Mouse (Mus musculus) embryonic facial prominence, embryonic 13.5 days (tissue): ENCODE results near the gene C1d. TPM values are rescaled to one million over a fixed set of nuclear protein-coding genes. Genes with fewer than 3 reads are reported as not detected.
"Not testable (repeated sequence)": the region's sequence is repeated elsewhere in the genome, so short reads cannot be mapped to it uniquely, and the experiment has no call there.

Experiments used
- ATAC-seq: fragments of 200-750 bp; cut with Nextera tagmentation; 2 replicates; pipeline ENCODE4 v1.8.0; 2017; ENCODE audit warnings: low read depth; ENCODE audit not compliant: insufficient number of reproducible peaks, insufficient read depth, low FRiP score, low TSS enrichment
- H3K27ac ChIP-seq: fragments of 300-500 bp; sonication (generic); 2 replicates; pipeline ENCODE4 v1.5.1; 2015; ENCODE audit warnings: moderate library complexity, mild to moderate bottlenecking, inconsistent platforms
- H3K27me3 ChIP-seq: fragments of 300-500 bp; sonication (generic); 2 replicates; pipeline ENCODE4 v1.6.1; 2015; ENCODE audit warnings: mild to moderate bottlenecking, inconsistent platforms
- H3K36me3 ChIP-seq: fragments of 300-500 bp; sonication (generic); 2 replicates; pipeline ENCODE4 v1.6.1; 2015; ENCODE audit warnings: mild to moderate bottlenecking, inconsistent platforms
- H3K4me1 ChIP-seq: fragments of 300-500 bp; sonication (generic); 2 replicates; pipeline ENCODE4 v1.6.1; 2015; ENCODE audit warnings: inconsistent platforms
- H3K4me2 ChIP-seq: fragments of 300-500 bp; sonication (generic); 2 replicates; pipeline ENCODE4 v1.6.1; 2015; ENCODE audit warnings: moderate library complexity, mild to moderate bottlenecking, inconsistent platforms
- H3K4me3 ChIP-seq: fragments of 300-500 bp; sonication (generic); 2 replicates; pipeline ENCODE4 v1.5.1; 2015; ENCODE audit warnings: mild to moderate bottlenecking, inconsistent platforms
- H3K9ac ChIP-seq: fragments of 300-500 bp; sonication (generic); 2 replicates; pipeline ENCODE4 v1.6.1; 2015; ENCODE audit warnings: mild to moderate bottlenecking, inconsistent platforms
- H3K9me3 ChIP-seq: fragments of 300-500 bp; sonication (generic); 2 replicates; pipeline ENCODE4 v1.6.1; 2016; ENCODE audit warnings: inconsistent platforms
- WGBS: fragments of 180-500 bp; shearing (Covaris S2); methylation state at CpG from one replicate; pipeline ENCODE4 v1.1.7; 2015; ENCODE audit warnings: mixed read lengths; 5-methylcytosine and 5-hydroxymethylcytosine counted together
- polyA plus RNA-seq: library from polyadenylated mRNA; unstranded; fragments of >200 nt; fragmentation: Nextera tagmentation; extraction: Ambion mirVana; gene quantifications from 2 replicates; pipeline ENCODE4 v1.2.1, GENCODE M21; 2015

The C1d gene
- 99.4 and 108 TPM in 2 replicates for polyA plus RNA-seq

DNA sequence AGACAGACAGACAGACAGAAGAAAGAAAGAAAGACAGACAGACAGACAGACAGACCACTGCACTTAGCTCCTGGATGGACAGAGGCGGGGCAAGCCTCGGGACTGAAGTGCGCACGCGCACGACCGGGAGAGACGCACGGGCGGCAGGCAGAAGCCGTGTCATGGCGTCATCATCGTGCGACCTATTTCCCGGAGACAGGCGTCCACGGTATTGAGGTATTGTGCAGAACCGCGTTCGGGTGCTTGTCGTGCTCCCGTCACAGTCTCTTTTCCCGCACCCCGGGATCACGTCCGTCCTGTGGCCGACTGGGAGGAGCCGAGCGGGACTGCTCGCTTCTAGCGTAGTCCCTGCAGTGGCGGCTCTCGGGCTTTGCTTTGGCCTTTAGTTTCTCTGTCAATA is at the start of gene C1d:
C1d (plus strand) TSS at position 137 of the 400 bp plus-strand sequence.
- Histone ChIP-seq H3K4me3 (peak within 1 kb of the TSS; percentile 82), H3K9me3 (no peaks in the 10 kb centered on the region), H3K36me3 (no peaks in the 10 kb centered on the region), H3K27me3 (no peaks in the 10 kb centered on the region), H3K9ac (peak within 1 kb of the TSS; percentile 88), H3K27ac (peak within 1 kb of the TSS; percentile 90), H3K4me1 (peaks cover 9% of the 10 kb centered on the region), H3K4me2 (peak within 1 kb of the TSS; percentile 71)
- ATAC-seq, result peak; percentile 79
- WGBS, result 0% methylated on average over 33 of the region's 33 CpGs

DNA sequence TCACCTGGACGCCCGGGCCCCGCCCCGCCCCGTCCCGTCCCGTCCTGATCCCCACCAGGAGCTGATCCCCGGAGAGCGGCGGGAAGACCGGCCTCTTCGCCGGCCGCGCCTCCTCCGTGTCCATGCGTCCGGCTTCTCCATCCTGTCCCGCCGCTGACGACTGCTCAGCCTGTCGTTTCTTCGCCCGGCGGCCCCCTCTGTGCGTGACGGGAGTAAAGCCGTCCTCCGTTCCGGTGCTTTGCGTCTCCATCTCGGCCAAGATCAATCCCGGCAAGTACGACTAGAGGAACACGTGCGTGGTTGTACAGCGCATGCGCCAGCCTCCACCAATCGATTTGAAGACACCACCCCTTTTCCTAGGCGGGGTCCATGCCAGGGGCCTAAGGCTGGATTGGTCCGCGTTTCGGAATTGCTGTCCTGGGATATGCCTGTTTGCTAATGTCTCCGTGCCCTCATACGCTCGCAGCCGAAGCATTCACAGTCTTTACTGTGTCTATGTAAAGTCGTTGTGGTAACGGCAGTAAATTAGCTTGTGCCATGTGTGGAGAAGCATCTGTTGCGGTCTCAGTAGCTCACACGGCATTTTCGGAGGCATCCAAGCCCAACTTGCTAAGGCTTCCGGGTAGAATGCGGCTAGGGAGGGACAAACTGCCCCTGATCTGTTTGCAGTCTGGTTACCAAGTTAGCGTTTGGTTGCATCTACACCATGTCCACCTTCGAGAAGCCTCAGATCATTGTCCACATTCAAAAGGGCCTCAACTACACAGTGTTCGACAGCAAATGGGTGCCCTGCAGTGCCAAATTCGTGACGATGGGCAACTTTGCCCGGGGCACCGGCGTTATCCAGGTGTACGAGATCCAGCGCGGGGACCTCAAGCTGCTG is 45.9 kb upstream of the C1d start, which contains the start of gene Pno1:
Pno1 (minus strand) TSS at position 311 of the 883 bp plus-strand sequence.
- ATAC-seq, result peak; percentile 96
- Histone ChIP-seq H3K27me3 (no peaks in the 10 kb centered on the region), H3K4me1 (peaks cover 18% of the 10 kb centered on the region), H3K36me3 (peaks cover 20% of the 10 kb centered on the region), H3K27ac (peak within 1 kb of the TSS; percentile 78), H3K4me3 (peak within 1 kb of the TSS; percentile 72), H3K4me2 (peak within 1 kb of the TSS; percentile 78), H3K9ac (peak within 1 kb of the TSS; percentile 81), H3K9me3 (no peaks in the 10 kb centered on the region)
- under 1% methylated on average over 65 of the region's 65 CpGs for WGBS

DNA sequence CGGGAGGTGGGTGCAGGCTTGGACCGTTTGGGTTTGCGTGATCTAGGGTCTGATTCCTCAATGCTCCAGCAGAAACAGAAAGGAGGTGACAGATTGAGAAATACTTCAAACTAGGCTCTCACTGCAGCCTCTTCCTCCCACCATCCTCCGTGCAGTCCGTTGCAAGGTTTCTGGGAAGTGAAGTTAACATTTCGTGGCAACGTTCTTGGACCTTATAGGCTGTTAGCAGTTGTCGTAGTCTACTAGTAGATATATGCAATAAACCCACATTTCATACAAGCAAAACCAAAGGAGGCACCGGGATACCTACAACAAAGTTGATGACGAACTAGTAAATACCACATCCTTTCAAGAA is 45.3 kb upstream of the C1d start:
- Histone ChIP-seq H3K9ac (peak overlapping the region; percentile 81), H3K4me1 (peaks cover 18% of the 10 kb centered on the region), H3K27me3 (no peaks in the 10 kb centered on the region), H3K27ac (peak overlapping the region; percentile 78), H3K4me2 (peak overlapping the region; percentile 78), H3K9me3 (no peaks in the 10 kb centered on the region), H3K36me3 (peaks cover 17% of the 10 kb centered on the region), H3K4me3 (peak overlapping the region; percentile 72)
- 2% methylated on average over 10 of the region's 10 CpGs for WGBS
- no peak for ATAC-seq

DNA sequence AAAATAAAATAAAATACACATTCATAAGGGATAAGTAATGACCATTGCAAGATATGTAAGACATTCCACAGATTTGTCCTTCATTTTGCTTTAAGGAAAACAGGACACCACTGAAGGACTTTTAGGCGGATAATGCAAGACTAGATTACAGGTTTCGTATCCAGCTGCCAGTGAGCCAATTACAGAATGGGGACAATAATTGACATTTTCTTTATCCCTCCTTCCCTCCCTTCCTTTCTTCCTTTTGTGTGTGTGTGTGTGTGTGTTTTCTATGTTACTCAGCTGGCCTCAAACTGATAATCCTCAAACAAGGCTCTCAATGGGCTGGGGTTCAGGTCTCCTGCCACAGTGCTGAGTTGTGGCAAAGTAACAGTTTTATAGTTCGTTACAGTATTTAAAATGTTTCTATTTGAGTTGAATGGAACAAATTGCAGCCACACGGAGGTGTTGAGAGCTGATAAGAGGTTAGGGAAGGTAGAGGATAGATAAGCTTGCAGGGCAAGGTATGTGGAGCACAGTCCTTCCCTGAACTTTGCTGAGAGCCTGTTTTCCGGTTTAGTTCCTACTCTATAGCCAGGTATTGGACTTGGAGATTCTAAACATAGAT is 44.4 kb upstream of the C1d start:
- peaks cover 12% of the 10 kb centered on the region for H3K36me3 ChIP-seq
- H3K4me1 ChIP-seq, result peaks cover 18% of the 10 kb centered on the region
- no peak for ATAC-seq
- H3K27me3 ChIP-seq, result no peaks in the 10 kb centered on the region
- H3K27ac ChIP-seq, result no peak overlapping the region
- H3K9me3 ChIP-seq, result no peaks in the 10 kb centered on the region
- peak overlapping the region; percentile 72 for H3K4me3 ChIP-seq
- H3K9ac ChIP-seq, result peak overlapping the region; percentile 22; the same call in 1 of the 2 replicates
- peak overlapping the region; percentile 78 for H3K4me2 ChIP-seq
- 69% methylated on average over 5 of the region's 5 CpGs for WGBS

DNA sequence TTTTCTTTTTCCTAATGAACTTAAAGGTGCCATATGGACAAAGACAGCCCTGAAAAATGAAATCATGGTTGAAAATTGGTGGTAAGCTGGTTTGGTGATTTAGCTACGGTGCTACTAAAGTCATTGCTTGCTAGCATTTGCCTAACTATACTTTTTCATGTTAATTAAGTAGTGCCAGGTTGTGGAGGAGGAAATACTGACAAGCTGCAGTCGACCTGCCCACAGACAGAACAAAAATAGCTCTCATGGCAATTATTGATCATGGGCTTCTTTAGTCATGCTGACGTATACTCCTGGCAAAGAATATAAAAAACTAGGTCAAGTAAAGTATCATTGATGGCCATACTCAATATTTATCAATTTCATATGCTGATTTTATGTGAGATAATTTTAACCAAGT is 41.9 kb upstream of the C1d start:
- H3K9ac ChIP-seq, result no peak overlapping the region
- ATAC-seq, result no peak
- no peaks in the 10 kb centered on the region for H3K9me3 ChIP-seq
- H3K27me3 ChIP-seq, result no peaks in the 10 kb centered on the region
- H3K4me2 ChIP-seq, result no peak overlapping the region
- H3K4me1 ChIP-seq, result peaks cover 14% of the 10 kb centered on the region
- H3K4me3 ChIP-seq, result no peak overlapping the region
- no peaks in the 10 kb centered on the region for H3K36me3 ChIP-seq
- 82% methylated on average over 3 of the region's 3 CpGs for WGBS
- no peak overlapping the region for H3K27ac ChIP-seq

DNA sequence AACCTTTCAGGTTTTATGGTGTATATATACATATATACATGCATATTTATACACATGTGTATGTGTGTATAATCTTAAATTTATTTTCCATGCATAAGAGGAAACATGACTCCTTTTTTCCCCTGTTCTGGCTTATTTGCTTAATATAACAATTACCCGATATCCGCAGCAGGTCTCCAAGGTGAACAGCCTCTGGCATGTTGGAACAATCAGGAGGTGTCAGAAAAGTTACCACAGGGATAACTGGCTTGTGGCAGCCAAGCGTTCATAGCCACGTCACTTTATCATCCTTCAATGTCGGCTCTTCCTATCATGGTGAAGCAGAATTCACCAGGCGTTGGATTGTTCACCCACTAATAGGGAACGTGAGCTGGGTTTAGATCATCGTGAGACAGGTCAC is 36.3 kb upstream of the C1d start:
- H3K36me3 ChIP-seq, result peaks cover 23% of the 10 kb centered on the region
- no peaks in the 10 kb centered on the region for H3K9me3 ChIP-seq
- no peak overlapping the region for H3K4me2 ChIP-seq
- WGBS, result 94% methylated on average over 8 of the region's 8 CpGs
- no peaks in the 10 kb centered on the region for H3K4me1 ChIP-seq
- H3K27ac ChIP-seq, result no peak overlapping the region
- ATAC-seq, result no peak
- no peaks in the 10 kb centered on the region for H3K27me3 ChIP-seq
- no peak overlapping the region for H3K4me3 ChIP-seq
- no peak overlapping the region for H3K9ac ChIP-seq

DNA sequence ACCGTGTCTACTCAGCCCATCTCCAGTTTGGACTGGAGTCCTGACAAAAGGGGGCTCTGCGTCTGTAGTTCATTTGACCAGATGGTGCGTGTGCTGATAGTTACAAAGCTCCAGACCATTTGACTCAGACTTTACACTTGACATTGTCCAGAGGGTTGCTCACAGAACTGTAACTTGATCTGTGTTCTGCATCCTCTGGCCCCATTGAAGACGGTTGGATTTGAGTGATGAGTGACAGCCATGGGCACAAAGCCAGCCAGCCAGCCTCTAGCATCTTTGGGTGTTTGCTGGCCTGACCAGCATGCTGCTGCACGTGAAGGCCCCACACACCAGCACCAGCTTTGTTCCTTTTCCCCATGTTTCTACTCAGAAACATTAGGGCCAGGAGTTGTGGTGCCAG is 24.6 kb upstream of the C1d start:
- WGBS, result 67% methylated on average over 5 of the region's 5 CpGs
- H3K4me2 ChIP-seq, result no peak overlapping the region
- no peak overlapping the region for H3K27ac ChIP-seq
- H3K36me3 ChIP-seq, result peaks cover 35% of the 10 kb centered on the region
- no peaks in the 10 kb centered on the region for H3K9me3 ChIP-seq
- H3K4me1 ChIP-seq, result no peaks in the 10 kb centered on the region
- ATAC-seq, result no peak
- no peak overlapping the region for H3K4me3 ChIP-seq
- no peak overlapping the region for H3K9ac ChIP-seq
- no peaks in the 10 kb centered on the region for H3K27me3 ChIP-seq

DNA sequence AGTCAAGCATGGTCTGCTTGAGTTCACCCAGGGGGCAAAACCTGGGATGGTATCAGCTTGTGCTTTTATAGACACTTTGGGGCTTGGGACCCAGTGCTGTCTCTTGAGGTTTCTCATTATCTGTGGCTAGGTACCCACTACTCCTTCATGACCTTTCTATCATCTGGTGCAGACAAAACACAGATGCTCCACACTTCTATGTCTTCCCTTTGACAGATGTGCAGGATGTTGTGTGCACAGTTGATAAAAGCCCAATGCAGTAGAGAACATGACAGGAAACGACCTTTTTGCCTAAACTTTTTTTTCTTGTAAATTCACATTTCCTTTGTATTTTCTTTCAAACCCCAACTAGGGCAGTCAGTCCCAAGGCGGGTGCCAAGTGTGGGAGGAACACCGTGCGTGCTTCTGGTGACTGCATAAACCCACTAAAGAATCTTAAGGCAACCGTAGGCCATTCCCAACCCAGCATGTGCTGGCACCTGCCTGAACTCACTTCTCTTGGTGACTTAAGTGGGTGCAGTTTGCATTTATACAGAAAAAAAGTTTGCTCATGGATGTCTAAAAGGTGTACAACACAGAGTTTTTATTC is 20.8 kb upstream of the C1d start:
- no peak for ATAC-seq
- 86% methylated on average over 5 of the region's 5 CpGs for WGBS

DNA sequence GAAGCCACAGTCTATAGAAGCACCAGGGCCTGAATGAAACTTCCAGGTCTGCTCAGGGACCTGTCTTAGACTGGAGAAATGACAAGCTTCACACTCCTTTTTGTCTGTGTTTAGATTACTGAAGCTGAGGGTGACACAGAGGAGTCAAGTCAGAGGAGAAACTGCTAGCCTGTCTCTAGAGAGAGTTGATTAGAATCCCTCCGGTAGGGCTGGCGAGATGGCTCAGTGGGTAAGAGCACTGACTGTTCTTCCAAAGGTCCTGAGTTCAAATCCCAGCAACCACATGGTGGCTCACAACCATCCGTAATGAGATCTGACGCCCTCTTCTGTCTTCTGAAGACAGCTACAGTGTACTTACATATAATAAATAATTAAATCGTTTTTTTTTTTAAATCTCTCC is 18.8 kb upstream of the C1d start:
- not testable (repeated sequence) for ATAC-seq, H3K27me3 ChIP-seq, H3K4me1 ChIP-seq, H3K4me3 ChIP-seq, H3K9ac ChIP-seq, H3K36me3 ChIP-seq, H3K4me2 ChIP-seq, H3K9me3 ChIP-seq, H3K27ac ChIP-seq
- 83% methylated on average over 5 of the region's 5 CpGs for WGBS

More for the DNA sequence above, 20.8 kb upstream of the C1d start:
- Histone ChIP-seq H3K9ac (no peak overlapping the region), H3K4me2 (no peak overlapping the region), H3K9me3 (no peaks in the 10 kb centered on the region), H3K4me1 (no peaks in the 10 kb centered on the region), H3K27me3 (no peaks in the 10 kb centered on the region), H3K27ac (no peak overlapping the region), H3K36me3 (peaks cover 19% of the 10 kb centered on the region), H3K4me3 (no peak overlapping the region)

DNA sequence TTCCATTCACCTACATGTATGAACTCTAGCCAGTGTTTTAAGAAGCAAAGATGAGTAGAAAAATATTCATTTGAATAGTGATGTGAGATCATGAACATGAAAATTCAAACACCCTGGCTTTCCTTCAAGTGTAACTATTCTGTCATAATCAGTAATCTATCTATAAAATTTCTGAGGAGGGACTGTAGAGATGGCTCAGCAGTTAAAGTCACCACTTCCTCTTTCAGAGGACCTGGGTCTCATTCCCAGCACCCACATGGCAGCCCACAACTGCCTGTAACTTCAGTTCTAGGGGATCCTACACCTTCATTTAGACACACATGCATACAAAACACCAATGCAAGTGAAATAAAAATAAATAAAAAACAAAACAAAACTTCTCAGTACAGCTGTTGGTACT is 8.7 kb upstream of the C1d start:
- no peak overlapping the region for H3K4me2 ChIP-seq
- no peak overlapping the region for H3K9ac ChIP-seq
- H3K4me1 ChIP-seq, result no peaks in the 10 kb centered on the region
- no peaks in the 10 kb centered on the region for H3K27me3 ChIP-seq
- no peaks in the 10 kb centered on the region for H3K9me3 ChIP-seq
- ATAC-seq, result no peak
- no peak overlapping the region for H3K27ac ChIP-seq
- H3K4me3 ChIP-seq, result no peak overlapping the region
- H3K36me3 ChIP-seq, result no peaks in the 10 kb centered on the region

DNA sequence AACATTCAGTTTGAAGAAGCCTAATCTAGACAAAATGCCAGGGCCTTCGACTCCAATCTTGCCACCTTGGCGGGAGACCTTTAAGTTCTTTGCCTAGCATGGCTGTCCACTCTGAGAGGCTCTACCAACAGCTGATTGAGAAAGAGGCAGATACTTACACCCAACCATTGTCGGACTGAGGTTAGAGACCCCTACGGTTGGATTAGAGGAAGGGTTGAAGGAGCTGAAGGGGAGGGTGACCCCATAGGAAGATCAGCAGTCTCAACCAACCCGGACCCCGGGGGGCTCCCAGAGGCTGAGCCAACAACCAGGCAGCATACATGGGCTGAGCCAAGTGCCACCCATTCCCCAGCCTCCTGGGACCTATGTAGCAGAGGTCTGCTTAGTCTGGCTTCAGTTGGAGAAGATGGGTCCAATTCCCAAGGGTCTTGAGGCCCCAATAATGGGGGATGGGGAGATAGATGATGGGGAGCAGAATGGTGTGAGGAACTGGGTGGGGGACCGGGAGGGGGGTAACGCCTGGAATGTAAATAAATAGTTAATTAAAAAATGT is 490 bp upstream of the C1d start:
- peak; percentile 66 for ATAC-seq
- 66% methylated on average over 8 of the region's 8 CpGs for WGBS

More for the DNA sequence above, 490 bp upstream of the C1d start:
- Histone ChIP-seq H3K27me3 (no peaks in the 10 kb centered on the region), H3K9me3 (no peaks in the 10 kb centered on the region), H3K4me2 (peak overlapping the region; percentile 71), H3K9ac (peak overlapping the region; percentile 88; the same call in 1 of the 2 replicates), H3K4me1 (peaks cover 9% of the 10 kb centered on the region), H3K4me3 (peak overlapping the region; percentile 82), H3K27ac (no peak overlapping the region), H3K36me3 (no peaks in the 10 kb centered on the region)
